In genomic region chr7:27560978-27561377, GRCm38 (mm10) we compare ENCODE assay signal across 24 mouse cellular contexts. TPM values are rescaled to one million over a fixed set of nuclear protein-coding genes. Genes with fewer than 3 reads are reported as not detected.
DNase-seq lines count a peak whose midpoint lies in the region; ATAC-seq and TF ChIP-seq lines count a peak whose summit lies in the region.
"Had no signal": no experiment of that assay in that cellular context is flagged by ENCODE, and none has a peak within 500 bp of the region (broad histone marks: within the 10 kb centered on the region; RNA-seq: fewer than 3 reads in every experiment).

No protein-coding gene starts in this region.

- TF ChIP-seq EP300 in liver, postnatal 0 days (IDR thresholded peaks at IDR 0.05; ENCODE audit: low read depth): no peak

- H3K4me2 ChIP-seq in heart, embryonic 13.5 days: peak overlapping the region; percentile 52
- H3K4me2 ChIP-seq in liver, embryonic 11.5 days: no peak overlapping the region
- H3K4me2 ChIP-seq in liver, postnatal 0 days (ENCODE audit: low read depth, low read length): no peak overlapping the region
- no peak overlapping the region for H3K4me2 ChIP-seq in embryonic facial prominence, embryonic 15.5 days (replicated peaks)
- H3K4me2 ChIP-seq: forebrain, embryonic 12.5 days; limb, embryonic 12.5 days; liver, embryonic 15.5 days; midbrain, embryonic 15.5 days had no signal

- peak overlapping the region; percentile 87 for H3K27ac ChIP-seq in heart, embryonic 13.5 days (replicated peaks)
- peak overlapping the region; percentile 13; the same call in 1 of the 2 replicates for H3K27ac ChIP-seq in liver, embryonic 11.5 days (ENCODE audit: low read depth, low read length)
- no peak overlapping the region for H3K27ac ChIP-seq in liver, postnatal 0 days (ENCODE audit: low read depth)
- H3K27ac ChIP-seq in embryonic facial prominence, embryonic 15.5 days (replicated peaks): peak overlapping the region; percentile 51; the same call in 1 of the 2 replicates
- H3K27ac ChIP-seq: forebrain, embryonic 12.5 days; hindbrain, postnatal 0 days; layer of hippocampus, adult 2 months; limb, embryonic 12.5 days; midbrain, embryonic 15.5 days had no signal

- DNase-seq in heart, adult 11 months: no peak
- no peak for DNase-seq in liver, embryonic 11.5 days (ENCODE audit: low spot score)
- no peak for DNase-seq in liver, postnatal 0 days
- DNase-seq: adrenal gland, postnatal 36 days; cerebellum, adult 9-10 months; kidney, adult 9 months; kidney, postnatal 25 days; layer of hippocampus, postnatal 36 days; right cerebral cortex, adult 18-20 months; right cerebral cortex, postnatal 4 days; thymus, adult 18-20 months; thymus, postnatal 4 days had no signal

- peak overlapping the region; percentile 25 for H3K4me3 ChIP-seq in heart, embryonic 13.5 days
- H3K4me3 ChIP-seq in liver, embryonic 11.5 days (ENCODE audit: low read depth, low read length): no peak overlapping the region
- H3K4me3 ChIP-seq in liver, postnatal 0 days (ENCODE audit: low read depth, low read length): no peak overlapping the region
- H3K4me3 ChIP-seq in E14TG2a.4 (replicated peaks; ENCODE audit: low read length): peak overlapping the region; percentile 24
- H3K4me3 ChIP-seq in embryonic facial prominence, embryonic 15.5 days (replicated peaks): no peak overlapping the region
- H3K4me3 ChIP-seq: erythroblast, embryonic 14.5 days; forebrain, embryonic 12.5 days; layer of hippocampus, adult 2 months; limb, embryonic 12.5 days; liver, embryonic 15.5 days; midbrain, embryonic 15.5 days had no signal

- peak overlapping the region; percentile 58 for H3K9ac ChIP-seq in heart, embryonic 13.5 days
- H3K9ac ChIP-seq in liver, embryonic 11.5 days (ENCODE audit: low read depth, low read length): no peak overlapping the region
- H3K9ac ChIP-seq in liver, postnatal 0 days (replicated peaks): no peak overlapping the region
- no peak overlapping the region for H3K9ac ChIP-seq in embryonic facial prominence, embryonic 15.5 days
- H3K9ac ChIP-seq: forebrain, embryonic 12.5 days; limb, embryonic 12.5 days; liver, embryonic 15.5 days; midbrain, embryonic 15.5 days had no signal

- no peaks in the 10 kb centered on the region for H3K9me3 ChIP-seq in heart, embryonic 13.5 days
- no peaks in the 10 kb centered on the region for H3K9me3 ChIP-seq in liver, embryonic 11.5 days (ENCODE audit: control insufficient read depth, low read length)
- no peaks in the 10 kb centered on the region for H3K9me3 ChIP-seq in liver, postnatal 0 days (ENCODE audit: low read length)
- H3K9me3 ChIP-seq in E14TG2a.4 (ENCODE audit: low read length): no peaks in the 10 kb centered on the region
- H3K9me3 ChIP-seq in embryonic facial prominence, embryonic 15.5 days (replicated peaks): no peaks in the 10 kb centered on the region
- H3K9me3 ChIP-seq: forebrain, embryonic 12.5 days; limb, embryonic 12.5 days; liver, embryonic 15.5 days; midbrain, embryonic 15.5 days had no signal

- 74% methylated on average over 1 of the region's 1 CpGs for WGBS in heart, embryonic 13.5 days
- WGBS in liver, embryonic 11.5 days: 78% methylated on average over 1 of the region's 1 CpGs
- 53% methylated on average over 1 of the region's 1 CpGs for WGBS in liver, postnatal 0 days (ENCODE audit: insufficient replicate concordance)
- 83% methylated on average over 1 of the region's 1 CpGs for WGBS in embryonic facial prominence, embryonic 15.5 days

- no peak for TF ChIP-seq CTCF in liver, postnatal 0 days (IDR thresholded peaks at IDR 0.05; ENCODE audit: low read depth)
- TF ChIP-seq CTCF in E14TG2a.4 (conservative IDR thresholded peaks at IDR 0.05; ENCODE audit: low read length): no peak

- H3K4me1 ChIP-seq in heart, embryonic 13.5 days: peaks cover 26% of the 10 kb centered on the region
- H3K4me1 ChIP-seq in liver, embryonic 11.5 days (replicated peaks; ENCODE audit: control insufficient read depth, insufficient read depth, low read length): peaks cover 12% of the 10 kb centered on the region
- H3K4me1 ChIP-seq in liver, postnatal 0 days (ENCODE audit: insufficient read depth): no peaks in the 10 kb centered on the region
- peaks cover 73% of the 10 kb centered on the region for H3K4me1 ChIP-seq in E14TG2a.4 (replicated peaks; ENCODE audit: low read depth, low read length)
- H3K4me1 ChIP-seq in embryonic facial prominence, embryonic 15.5 days: no peaks in the 10 kb centered on the region
- H3K4me1 ChIP-seq: forebrain, embryonic 12.5 days; limb, embryonic 12.5 days had no signal

- H3K27me3 ChIP-seq in heart, embryonic 13.5 days (replicated peaks): no peaks in the 10 kb centered on the region
- H3K27me3 ChIP-seq in liver, embryonic 11.5 days (replicated peaks; ENCODE audit: control insufficient read depth, insufficient read depth, low read length): no peaks in the 10 kb centered on the region
- no peaks in the 10 kb centered on the region for H3K27me3 ChIP-seq in liver, postnatal 0 days (ENCODE audit: insufficient read depth, low read length)
- no peaks in the 10 kb centered on the region for H3K27me3 ChIP-seq in E14TG2a.4 (ENCODE audit: insufficient read depth, low read length)
- H3K27me3 ChIP-seq in embryonic facial prominence, embryonic 15.5 days: no peaks in the 10 kb centered on the region
- H3K27me3 ChIP-seq: forebrain, embryonic 12.5 days; limb, embryonic 12.5 days; liver, embryonic 15.5 days; midbrain, embryonic 15.5 days had no signal

- no peak; the same call in 1 of the 2 replicates for ATAC-seq in heart, embryonic 13.5 days (ENCODE audit: extremely low read depth, insufficient number of reproducible peaks, low FRiP score, low TSS enrichment)
- no peak for ATAC-seq in liver, embryonic 11.5 days (replicated peaks; ENCODE audit: low FRiP score)
- ATAC-seq in liver, postnatal 0 days: no peak
- no peak for ATAC-seq in embryonic facial prominence, embryonic 15.5 days (ENCODE audit: insufficient number of reproducible peaks, low FRiP score, low TSS enrichment, low read depth)
- ATAC-seq in granulocyte monocyte progenitor cell, adult 5-6 weeks (replicated peaks; ENCODE audit: poor library complexity, severe bottlenecking): no peak
- ATAC-seq: hindbrain, postnatal 0 days; intestine, embryonic 16.5 days; midbrain, embryonic 15.5 days had no signal

- peaks cover 78% of the 10 kb centered on the region for H3K36me3 ChIP-seq in heart, embryonic 13.5 days
- peaks cover 39% of the 10 kb centered on the region for H3K36me3 ChIP-seq in liver, embryonic 11.5 days (ENCODE audit: control insufficient read depth, insufficient read depth, low read length)
- peaks cover 28% of the 10 kb centered on the region for H3K36me3 ChIP-seq in liver, postnatal 0 days (replicated peaks; ENCODE audit: insufficient read depth, low read length)
- H3K36me3 ChIP-seq in E14TG2a.4 (ENCODE audit: insufficient read depth, low read length): peaks cover 84% of the 10 kb centered on the region
- H3K36me3 ChIP-seq in embryonic facial prominence, embryonic 15.5 days: peaks cover 69% of the 10 kb centered on the region

RNA-seq across cellular contexts. Expression of gene 2310022A10Rik, which starts 7.9 kb away (rescaled TPM):
- 30.6 and 34.5 TPM in 2 replicates for polyA plus RNA-seq in heart, embryonic 13.5 days (2015; fragmentation: Nextera tagmentation; extraction: Ambion mirVana)
- polyA plus RNA-seq in liver, embryonic 11.5 days (2014; fragmentation: Nextera tagmentation; extraction: Ambion mirVana): 33.9 and 35.1 TPM in 2 replicates
- polyA plus RNA-seq in liver, postnatal 0 days (2015; fragmentation: Nextera tagmentation; extraction: Ambion mirVana): 8.6 and 9.0 TPM in 2 replicates
- polyA plus RNA-seq in embryonic facial prominence, embryonic 15.5 days (2015; fragmentation: Nextera tagmentation; extraction: Ambion mirVana): 36.4 and 38.0 TPM in 2 replicates
- 16.9 and 18.4 TPM in 2 replicates for total RNA-seq in granulocyte monocyte progenitor cell, adult 5-6 weeks (2014; fragmentation: Nextera tagmentation)
- 4.7 and 6.6 TPM in 2 replicates for total RNA-seq in granulocyte monocyte progenitor cell, adult 5-6 weeks (2017)

RNA-seq across cellular contexts. Expression of gene Pld3, which starts 8.0 kb away (rescaled TPM):
- polyA plus RNA-seq in heart, embryonic 13.5 days (2015; fragmentation: Nextera tagmentation; extraction: Ambion mirVana): 62.5 and 65.9 TPM in 2 replicates
- polyA plus RNA-seq in liver, embryonic 11.5 days (2014; fragmentation: Nextera tagmentation; extraction: Ambion mirVana): 39.3 and 44.4 TPM in 2 replicates
- polyA plus RNA-seq in liver, postnatal 0 days (2015; fragmentation: Nextera tagmentation; extraction: Ambion mirVana): 46.5 and 49.3 TPM in 2 replicates
- 121 and 122 TPM in 2 replicates for polyA plus RNA-seq in embryonic facial prominence, embryonic 15.5 days (2015; fragmentation: Nextera tagmentation; extraction: Ambion mirVana)
- total RNA-seq in granulocyte monocyte progenitor cell, adult 5-6 weeks (2014; fragmentation: Nextera tagmentation): 3.8 and 10.6 TPM in 2 replicates
- total RNA-seq in granulocyte monocyte progenitor cell, adult 5-6 weeks (2017): 3.8 and 6.3 TPM in 2 replicates

RNA-seq across cellular contexts. Expression of gene Akt2, which starts 30.4 kb away (rescaled TPM):
- polyA plus RNA-seq in heart, embryonic 13.5 days (2015; fragmentation: Nextera tagmentation; extraction: Ambion mirVana): 72.7 and 73.4 TPM in 2 replicates
- polyA plus RNA-seq in liver, embryonic 11.5 days (2014; fragmentation: Nextera tagmentation; extraction: Ambion mirVana): 68.4 and 70.1 TPM in 2 replicates
- polyA plus RNA-seq in liver, postnatal 0 days (2015; fragmentation: Nextera tagmentation; extraction: Ambion mirVana): 24.0 and 25.5 TPM in 2 replicates
- 114 and 117 TPM in 2 replicates for polyA plus RNA-seq in embryonic facial prominence, embryonic 15.5 days (2015; fragmentation: Nextera tagmentation; extraction: Ambion mirVana)
- 36.1 and 48.5 TPM in 2 replicates for total RNA-seq in granulocyte monocyte progenitor cell, adult 5-6 weeks (2014; fragmentation: Nextera tagmentation)
- total RNA-seq in granulocyte monocyte progenitor cell, adult 5-6 weeks (2017): 43.7 and 45.4 TPM in 2 replicates

RNA-seq across cellular contexts. Expression of gene Hipk4, which starts 37.9 kb away (rescaled TPM):
- polyA plus RNA-seq in heart, embryonic 13.5 days (2015; fragmentation: Nextera tagmentation; extraction: Ambion mirVana): 0.20 and 0.36 TPM in 2 replicates
- 0.33 and 0.40 TPM in 2 replicates for polyA plus RNA-seq in liver, embryonic 11.5 days (2014; fragmentation: Nextera tagmentation; extraction: Ambion mirVana)
- polyA plus RNA-seq in liver, postnatal 0 days (2015; fragmentation: Nextera tagmentation; extraction: Ambion mirVana): 0.04 TPM in 1 of 2 replicates, not detected in the other
- 0.77 and 1.1 TPM in 2 replicates for polyA plus RNA-seq in embryonic facial prominence, embryonic 15.5 days (2015; fragmentation: Nextera tagmentation; extraction: Ambion mirVana)
- total RNA-seq in granulocyte monocyte progenitor cell, adult 5-6 weeks (2014; fragmentation: Nextera tagmentation): 1.4 TPM in 1 of 2 replicates, not detected in the other
- 0.05 and 0.09 TPM in 2 replicates for total RNA-seq in granulocyte monocyte progenitor cell, adult 5-6 weeks (2017)
- total RNA-seq: layer of hippocampus, postnatal 36 days had no signal

Comparison
In these comparisons a context has a peak if more than half of its experiments do, and no peak if none do; other contexts are left out.
1. H3K4me3 ChIP-seq: peak in heart, embryonic 13.5 days (single experiment) and E14TG2a.4 (single experiment); none in liver, embryonic 11.5 days (single experiment), liver, postnatal 0 days (single experiment) and embryonic facial prominence, embryonic 15.5 days (single experiment).